Mouse (Mus musculus) kidney, postnatal 10 days (tissue): ENCODE results near the gene Srpk2.
"Not testable (repeated sequence)": the region's sequence is repeated elsewhere in the genome, so short reads cannot be mapped to it uniquely, and the experiment has no call there.

Experiments
- DNase-seq: peaks from one replicate; pipeline ENCODE4 v3.0.0; 2021; ENCODE audit warnings: mixed read lengths

The Srpk2 gene

GRCm38 (mm10) chr5:23672136-23672535, 12.3 kb downstream of the Srpk2 start:
- peak; percentile 13 for DNase-seq

DNA sequence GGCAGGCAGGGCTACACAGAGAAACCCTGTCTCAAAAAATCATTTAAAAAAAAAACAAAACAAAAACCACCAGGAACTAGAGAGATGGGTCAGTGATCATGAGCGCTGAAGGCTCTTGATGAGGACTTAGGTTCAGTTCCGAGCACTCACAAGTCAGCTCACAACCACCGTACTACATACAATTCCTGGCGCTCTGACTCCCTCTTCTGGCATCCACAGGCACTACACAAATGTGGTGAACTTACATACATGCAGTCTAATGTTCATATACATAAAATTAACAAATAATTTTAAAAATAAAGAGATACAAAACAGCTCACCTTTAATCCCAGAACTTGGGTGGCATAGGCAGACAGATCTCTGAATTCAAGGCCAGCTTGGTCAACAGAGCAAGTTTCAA, 13.5 kb downstream of the Srpk2 start:
- DNase-seq: no peak

- no peak for DNase-seq
Observed at GRCm38 (mm10) chr5:23665906-23666305, 18.5 kb downstream of the Srpk2 start.

GRCm38 (mm10) chr5:23661191-23661590, 23.2 kb downstream of the Srpk2 start:
- no peak for DNase-seq

DNA sequence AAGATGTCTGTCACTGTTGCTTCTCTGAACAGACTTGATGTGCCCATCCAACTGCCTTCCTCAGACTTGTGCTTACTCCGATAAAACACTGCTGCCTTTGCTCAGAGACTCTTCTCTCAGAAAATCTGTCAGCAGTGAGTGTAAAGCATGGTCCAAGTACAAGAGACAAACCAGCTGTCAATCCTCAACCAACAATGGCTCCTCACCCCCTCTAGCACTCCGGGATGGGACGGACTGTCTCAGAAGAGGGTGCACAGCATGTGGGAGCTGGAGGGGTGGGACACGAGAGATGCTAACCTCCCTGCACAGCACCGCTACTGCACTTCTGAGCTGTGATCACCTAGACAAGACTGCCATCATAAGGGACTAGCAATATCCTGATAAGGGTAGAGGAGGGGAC, 26.4 kb downstream of the Srpk2 start:
- DNase-seq: no peak

DNA sequence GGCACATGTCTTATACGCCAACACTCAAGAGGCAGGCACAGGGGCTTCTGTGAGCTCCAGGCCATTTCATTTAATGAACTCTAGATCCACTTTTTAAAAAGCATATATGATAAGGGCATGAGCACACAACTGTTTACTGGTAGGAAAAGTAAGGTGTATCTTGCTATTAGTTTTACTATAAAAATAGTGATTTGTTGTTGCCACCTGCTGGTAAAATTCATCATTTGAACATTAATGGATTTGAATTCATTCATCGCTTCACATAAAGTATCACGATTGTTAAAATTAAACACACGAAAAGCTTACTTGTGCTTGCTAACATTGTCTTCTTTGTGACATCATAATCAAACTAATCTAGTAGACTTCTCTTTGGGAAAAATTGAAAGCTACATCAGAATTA, 27.8 kb downstream of the Srpk2 start:
- DNase-seq: no peak

DNA sequence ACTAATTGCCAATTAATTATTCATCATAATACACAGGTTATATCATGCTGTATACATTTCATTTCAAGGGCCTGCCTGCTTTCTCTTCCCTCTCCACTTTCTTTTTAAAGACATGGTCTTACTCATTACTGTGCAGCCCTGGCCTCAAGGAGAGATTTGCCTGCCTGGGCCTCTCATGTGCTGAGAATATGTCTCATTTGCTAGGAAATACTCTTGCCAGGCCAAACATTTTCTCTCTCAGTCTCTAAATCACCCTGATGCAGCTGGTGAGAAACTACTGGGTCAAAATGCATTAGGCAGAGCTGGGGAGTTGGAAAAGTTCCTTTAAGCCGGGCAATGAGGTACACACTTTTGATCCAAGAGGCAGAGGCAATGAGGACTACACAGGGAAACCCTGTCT, 29.4 kb downstream of the Srpk2 start:
- no peak for DNase-seq

DNA sequence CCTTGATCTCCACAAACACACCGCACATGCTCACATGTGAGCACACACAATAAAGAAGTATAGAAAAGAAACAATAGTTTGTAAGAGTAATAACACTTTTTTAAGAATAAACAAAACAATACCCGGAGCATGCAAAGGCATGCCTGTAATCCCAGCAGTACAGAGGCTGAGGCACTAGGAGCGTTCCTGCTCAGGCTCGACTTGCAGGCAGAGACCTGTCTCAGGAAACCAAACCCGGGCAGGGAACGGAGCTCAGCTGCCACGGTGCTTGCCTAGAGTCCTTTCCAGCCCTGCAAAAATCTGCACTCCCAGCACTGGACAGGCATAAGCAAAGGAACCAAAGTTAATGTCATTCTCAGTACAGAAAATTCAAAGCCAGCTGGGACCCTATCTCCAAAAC, 32.1 kb downstream of the Srpk2 start:
- no peak for DNase-seq

DNA sequence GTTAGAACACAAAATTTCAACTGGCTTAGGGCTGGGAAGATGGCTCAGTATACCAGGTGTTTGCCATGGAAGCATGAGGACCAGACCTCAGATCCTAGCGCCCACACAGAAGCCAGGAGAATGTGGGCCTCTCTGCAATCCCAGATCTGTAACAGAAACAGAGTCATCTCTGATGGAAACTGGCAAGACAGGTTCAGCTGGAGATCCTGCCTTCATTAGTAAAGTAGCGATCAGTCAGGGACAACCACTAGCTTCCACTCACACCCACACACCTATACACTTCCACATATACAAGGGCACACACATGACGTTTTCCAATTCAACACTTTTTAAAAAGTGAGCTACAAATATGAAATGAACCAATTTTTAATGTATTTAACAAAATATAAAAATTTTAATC, 32.6 kb downstream of the Srpk2 start:
- no peak for DNase-seq

DNA sequence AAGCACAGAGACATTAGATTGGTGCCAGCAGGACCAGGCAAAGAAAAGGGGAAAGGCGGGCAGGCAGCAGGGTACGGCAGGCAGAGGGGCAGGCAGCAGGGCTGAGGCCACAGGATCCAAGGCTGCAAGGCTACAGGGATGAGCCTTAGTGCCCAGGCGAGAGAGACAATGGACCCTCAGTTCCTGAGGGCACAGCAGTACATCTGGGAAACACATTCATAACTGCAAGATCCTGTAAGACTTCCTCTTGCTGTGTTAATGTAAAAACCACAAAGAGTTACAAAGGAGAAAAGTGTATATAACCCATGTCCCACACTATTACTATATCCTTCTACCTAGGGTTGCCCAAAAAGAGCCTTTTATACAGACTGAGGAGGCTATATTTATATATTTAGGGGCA, 33.9 kb downstream of the Srpk2 start:
- no peak for DNase-seq

DNA sequence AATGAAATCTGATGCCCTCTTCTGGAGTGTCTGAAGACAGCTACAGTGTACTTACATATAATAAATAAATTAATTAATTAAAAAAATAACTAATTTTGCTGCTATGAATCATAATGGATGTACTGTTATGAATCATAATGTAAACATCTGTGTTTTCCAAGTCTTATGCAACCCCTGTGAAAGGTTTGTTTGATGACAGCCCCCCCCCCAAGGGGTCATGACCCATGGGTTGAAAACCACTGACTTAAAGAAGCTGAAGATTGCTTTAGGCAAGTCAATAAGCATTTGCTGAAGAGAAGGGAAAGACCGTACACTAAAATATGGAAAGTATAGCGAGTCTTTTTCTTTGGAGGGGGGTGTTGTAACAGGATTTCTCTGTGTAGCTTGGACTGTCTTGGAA, 35.2 kb downstream of the Srpk2 start:
- no peak for DNase-seq

DNA sequence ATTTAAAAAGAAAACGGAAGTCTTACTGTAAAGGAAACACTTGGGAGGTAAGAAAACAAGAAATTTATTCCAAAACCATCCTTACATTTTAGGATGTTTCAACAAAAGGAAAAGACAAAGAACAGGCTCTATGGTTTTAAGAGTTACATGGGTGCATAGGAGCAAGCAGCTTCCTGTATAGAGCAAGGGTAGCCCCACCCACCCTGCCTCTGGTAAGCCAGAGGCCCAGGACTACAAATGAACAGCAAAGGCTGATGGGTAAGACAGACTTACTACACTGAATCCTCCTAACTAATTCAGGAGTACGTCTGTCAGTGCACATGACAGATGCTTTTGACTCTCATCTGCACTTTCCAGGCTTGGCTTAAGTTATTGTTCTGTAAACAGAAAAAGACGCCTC, 38.7 kb downstream of the Srpk2 start:
- DNase-seq: no peak

DNA sequence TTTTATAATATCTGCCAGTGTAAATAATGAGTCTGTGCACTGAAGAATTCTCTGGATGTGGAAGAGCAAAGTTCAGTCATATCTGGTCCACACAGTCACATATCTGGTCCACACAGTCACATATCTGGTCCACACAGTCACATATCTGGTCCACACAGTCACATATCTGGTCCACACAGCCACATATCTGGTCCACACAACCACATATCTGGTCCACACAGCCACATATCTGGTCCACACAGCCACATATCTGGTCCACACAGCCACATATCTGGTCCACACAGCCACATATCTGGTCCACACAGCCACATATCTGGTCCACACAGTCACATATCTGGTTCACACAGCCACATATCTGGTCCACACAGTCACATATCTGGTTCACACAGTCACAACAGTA, 45.2 kb downstream of the Srpk2 start:
- DNase-seq: not testable (repeated sequence)

DNA sequence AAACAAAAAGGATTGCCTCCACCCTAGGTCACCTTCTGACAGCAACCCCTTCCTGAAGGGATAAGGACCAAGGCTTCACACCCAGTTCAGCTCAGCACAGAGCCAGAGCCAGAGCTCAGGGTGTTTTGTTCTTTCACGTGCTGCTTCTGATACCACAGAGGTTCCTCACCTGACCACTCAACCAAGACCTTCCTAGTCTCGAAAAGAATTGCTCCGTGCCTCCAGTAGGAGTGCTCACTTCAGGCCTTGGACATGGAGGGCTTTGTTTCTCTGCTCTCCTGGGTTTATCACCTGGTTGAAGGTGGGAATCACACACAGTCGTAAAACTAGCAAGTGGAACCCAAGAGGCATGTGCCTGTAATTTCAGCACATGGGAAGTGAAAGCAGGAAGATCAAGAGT, 46.4 kb downstream of the Srpk2 start:
- no peak for DNase-seq

- no peak for DNase-seq
Observed at GRCm38 (mm10) chr5:23637337-23637736, 47.1 kb downstream of the Srpk2 start.

- DNase-seq: no peak
Observed at GRCm38 (mm10) chr5:23631490-23631889, 52.9 kb downstream of the Srpk2 start.

- DNase-seq: no peak
Observed at GRCm38 (mm10) chr5:23627221-23627620, 57.2 kb downstream of the Srpk2 start.

- no peak for DNase-seq
Observed at GRCm38 (mm10) chr5:23626173-23626572, 58.2 kb downstream of the Srpk2 start.

DNA sequence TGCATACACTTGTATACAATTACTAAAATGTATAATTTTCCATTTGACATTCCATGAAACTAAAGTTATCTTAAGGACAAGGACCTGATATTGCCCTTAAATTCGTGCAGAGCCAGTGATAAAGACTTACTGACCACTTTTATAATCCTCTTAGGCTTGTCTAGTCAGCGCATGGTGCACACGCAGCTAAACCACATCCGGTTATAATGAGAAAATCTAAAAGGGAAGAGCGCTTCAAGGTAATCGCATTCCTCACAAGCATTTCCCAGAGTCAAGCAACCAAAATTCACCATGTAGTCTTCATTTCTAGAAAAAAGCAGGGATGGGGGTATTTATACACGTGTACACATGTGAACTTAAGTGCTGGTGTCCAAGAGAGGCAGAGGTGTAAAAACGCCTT, 63.8 kb downstream of the Srpk2 start:
- DNase-seq: no peak

GRCm38 (mm10) chr5:23618656-23619055, 65.8 kb downstream of the Srpk2 start:
- DNase-seq: no peak

DNA sequence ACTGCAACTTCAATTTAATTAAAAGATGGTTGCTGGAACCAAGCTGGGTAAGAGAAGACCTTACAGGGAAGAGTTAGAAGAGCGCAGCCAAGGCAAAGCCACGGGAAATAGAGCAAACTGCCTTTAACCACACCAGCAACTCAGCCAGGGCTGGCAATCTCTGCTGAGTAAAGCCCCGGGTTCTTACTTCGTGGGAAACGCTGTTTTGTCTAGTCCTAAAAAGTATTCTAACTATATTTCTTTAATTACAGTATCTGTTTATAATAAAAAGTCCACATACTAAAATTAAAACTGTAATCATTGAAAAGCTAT, 67.4 kb downstream of the Srpk2 start:
- peak; percentile 42 for DNase-seq

GRCm38 (mm10) chr5:23616270-23617103, 67.9 kb downstream of the Srpk2 start:
- peak; percentile 72 for DNase-seq

DNA sequence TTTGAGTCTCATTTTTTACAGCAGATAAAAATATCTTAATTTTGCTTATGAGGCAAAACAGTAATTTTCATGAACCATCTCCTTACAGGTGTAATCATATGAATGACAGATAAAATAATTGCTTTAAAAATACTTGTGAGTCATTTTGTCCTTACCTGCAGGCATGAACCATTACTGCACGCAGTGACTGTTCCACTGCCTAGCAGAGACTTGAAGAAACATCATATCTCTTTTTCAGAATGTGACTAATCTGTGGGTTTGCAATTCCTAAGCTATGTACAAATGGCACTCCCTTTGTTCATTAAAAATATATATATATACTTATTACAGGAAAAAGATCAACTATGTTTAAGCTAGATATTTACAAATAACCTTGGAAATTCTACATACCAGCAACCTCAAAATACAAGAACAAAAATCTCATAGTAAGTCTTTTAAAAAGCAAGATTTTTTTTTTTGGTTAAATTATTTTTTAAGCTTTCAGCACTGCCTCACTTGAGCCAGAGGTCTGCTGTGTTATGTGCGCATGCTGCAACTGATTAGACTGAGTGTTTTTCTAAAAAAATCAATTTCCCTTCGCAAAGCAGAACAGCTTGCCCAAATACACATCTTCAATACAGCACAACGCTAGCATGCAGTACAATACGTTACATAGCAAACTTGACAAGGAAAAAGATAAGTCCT, 68.7 kb downstream of the Srpk2 start:
- DNase-seq: no peak

DNA sequence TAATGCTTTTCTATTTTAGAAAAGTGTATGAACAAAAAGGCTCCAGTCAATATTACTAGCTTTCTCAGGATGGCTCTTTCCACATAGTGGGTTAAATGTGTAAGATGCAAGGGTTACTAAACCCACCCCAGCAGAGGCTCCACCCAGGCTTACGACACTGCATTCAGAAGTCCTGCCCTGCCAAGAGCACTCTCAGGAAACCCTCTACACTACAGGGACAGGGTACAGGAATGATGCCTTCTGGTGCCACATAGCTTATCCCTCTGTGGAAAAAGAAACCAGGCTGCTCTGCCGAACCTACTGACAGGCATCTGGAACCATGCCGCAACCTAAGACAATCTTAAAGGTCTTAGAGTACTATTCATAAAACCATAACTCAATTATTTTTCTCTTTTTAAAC, 71.6 kb downstream of the Srpk2 start:
- DNase-seq: no peak
